Mouse (Mus musculus) 3T3-L1 (cell line): ENCODE data around the gene Hoxb4.

Experiments used
- DNase-seq: peaks from one replicate; pipeline ENCODE4 v3.0.0-alpha.2; 2015; ENCODE audit warnings: low read depth, low spot score

Hoxb4 gene

DNA sequence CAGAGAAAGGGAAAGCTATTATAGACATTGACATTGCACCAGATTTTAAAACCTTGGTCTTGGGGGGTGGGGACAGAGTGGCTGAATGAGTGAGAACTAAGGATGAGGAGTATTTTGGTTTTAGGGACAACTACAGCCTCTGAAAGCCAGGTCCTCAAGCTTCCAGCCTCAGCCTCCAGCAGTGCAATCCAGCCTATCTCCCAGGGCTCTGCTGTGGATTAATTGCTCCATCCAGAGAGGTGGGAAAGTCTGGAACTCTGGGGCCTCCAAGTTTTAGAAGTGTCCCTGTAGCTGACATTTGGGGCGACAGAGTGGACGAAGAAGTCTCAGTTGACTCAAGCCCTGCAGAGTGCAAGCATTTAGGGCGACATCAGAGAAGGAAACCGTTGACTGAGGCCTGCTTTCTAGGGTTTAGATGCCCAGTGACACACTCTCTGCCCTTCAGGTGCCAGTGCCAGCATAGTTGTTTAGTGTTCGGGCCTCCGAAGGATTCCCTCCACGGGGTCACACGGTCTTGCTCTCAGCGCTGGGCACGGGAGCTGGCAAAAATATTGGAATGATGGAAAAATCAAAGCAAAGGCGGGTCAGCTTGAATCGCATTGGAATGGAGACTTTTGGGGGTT lies 4.2 kb upstream of the Hoxb4 start:
- no peak for DNase-seq

DNA sequence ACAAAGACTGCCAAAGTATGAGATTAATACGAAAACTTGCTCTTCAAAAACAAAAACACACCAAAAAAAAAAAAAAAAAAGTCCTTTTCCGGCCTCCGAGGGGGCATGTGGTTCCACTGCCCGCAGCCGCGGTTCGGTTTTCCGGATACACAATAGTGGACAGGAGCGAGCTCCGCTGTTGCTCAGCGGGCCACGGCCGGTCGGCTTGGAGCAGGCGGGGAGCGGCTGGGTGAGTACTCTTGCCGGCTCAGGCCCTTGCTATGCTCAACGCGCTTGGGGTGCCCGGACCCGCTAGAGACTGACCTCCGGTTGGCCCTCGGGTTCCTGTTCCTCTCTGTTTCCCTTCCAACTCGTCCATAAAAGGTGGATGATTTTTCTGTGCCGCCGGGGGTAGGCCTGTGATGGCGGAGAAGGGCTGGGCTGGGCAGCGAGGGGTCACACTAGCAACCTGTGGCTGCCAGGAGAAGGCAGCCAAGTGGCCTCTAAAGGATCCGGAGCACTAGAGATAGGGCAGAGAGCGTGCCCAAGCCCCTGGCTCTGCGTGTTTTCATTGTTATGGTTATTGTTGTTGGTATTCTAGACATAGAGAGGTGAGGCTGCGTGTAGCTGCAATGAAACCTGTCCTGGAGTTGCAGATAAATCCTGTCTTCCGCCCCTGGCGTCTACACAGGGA lies 3.3 kb upstream of the Hoxb4 start:
- DNase-seq = no peak

DNA sequence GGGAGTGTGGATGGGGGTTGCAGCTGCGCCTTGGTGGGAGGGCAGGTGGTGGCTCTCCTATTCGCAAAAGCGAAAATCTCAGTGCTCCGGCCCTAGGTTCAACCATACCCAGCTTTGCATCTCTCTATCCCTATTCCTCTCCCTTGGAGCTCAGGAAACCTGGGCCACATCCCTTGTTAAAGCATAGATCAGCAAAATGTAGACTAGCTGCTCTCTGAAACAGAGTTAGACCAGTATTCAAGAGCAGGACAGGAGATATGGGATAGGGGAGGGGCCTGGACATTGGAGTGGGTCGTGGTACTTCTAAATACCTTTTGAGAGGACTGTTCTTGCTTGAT lies 2.8 kb upstream of the Hoxb4 start:
- DNase-seq = no peak

DNA sequence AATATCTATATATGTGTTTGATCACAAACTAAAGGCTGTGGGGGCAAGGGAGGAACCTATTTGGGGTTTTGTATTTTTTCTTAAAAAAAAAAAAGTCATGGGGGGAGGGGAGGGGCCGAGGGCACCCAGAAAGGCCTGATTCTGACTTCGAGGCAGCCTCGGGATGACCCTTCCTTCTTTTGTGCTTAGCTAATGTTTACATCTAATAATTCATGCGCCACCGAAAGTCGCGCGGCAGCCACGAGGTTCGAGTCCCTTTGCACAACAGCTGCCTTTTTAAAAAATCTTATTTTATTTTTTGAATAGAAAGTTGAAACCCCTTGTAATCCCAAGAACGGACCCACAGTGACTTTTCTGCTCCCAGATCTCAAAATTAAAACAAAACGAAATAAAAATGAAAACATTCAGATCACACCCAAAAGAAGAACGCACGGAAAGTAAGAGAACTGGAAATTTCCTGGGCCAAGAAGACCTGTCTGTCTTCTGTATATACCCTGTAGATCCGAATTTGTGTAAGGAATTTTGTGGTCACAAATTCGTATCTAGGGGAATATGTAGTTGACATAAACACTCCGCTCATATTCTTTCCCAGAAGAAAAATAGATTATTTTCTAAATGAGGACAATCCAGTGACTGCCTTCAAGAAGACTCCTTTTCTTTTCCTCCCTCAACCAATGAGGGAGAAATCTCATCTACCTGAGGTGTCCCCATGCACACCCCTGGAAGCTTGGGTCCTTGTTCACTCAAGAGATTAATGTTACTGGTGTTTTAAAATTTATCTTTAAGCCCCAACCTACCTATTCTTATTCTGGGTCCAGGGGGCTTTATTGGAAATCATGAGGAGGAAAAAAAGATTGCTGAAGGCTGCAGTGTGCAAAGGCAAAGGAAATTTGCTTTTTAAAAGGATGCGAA lies 1.1 kb upstream of the Hoxb4 start:
- no peak for DNase-seq

DNA sequence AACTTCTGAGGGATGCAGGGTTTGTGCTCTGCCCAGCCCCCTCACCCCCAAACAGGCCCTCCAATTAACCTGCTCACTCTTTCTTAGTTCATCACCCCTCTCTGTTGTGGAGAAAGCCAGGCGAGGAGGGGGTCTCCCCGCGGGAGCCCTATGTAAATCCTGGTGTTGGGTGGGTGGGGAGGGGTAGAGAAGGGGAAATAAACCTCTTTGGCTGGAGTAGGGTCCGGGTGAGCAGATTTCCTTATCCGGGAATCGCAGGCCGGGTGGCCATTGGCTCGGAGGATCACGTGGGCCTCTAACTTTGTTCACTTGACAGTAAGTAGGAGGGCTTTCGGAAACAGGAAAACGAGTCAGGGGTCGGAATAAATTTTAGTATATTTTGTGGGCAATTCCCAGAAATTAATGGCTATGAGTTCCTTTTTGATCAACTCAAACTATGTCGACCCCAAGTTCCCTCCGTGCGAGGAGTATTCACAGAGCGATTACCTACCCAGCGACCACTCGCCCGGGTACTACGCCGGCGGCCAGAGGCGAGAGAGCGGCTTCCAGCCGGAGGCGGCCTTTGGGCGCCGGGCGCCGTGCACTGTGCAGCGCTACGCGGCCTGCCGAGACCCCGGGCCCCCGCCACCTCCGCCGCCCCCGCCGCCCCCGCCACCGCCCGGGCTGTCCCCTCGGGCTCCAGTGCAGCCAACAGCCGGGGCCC lies 452 bp downstream of the Hoxb4 start:
- DNase-seq = peak; percentile 73

DNA sequence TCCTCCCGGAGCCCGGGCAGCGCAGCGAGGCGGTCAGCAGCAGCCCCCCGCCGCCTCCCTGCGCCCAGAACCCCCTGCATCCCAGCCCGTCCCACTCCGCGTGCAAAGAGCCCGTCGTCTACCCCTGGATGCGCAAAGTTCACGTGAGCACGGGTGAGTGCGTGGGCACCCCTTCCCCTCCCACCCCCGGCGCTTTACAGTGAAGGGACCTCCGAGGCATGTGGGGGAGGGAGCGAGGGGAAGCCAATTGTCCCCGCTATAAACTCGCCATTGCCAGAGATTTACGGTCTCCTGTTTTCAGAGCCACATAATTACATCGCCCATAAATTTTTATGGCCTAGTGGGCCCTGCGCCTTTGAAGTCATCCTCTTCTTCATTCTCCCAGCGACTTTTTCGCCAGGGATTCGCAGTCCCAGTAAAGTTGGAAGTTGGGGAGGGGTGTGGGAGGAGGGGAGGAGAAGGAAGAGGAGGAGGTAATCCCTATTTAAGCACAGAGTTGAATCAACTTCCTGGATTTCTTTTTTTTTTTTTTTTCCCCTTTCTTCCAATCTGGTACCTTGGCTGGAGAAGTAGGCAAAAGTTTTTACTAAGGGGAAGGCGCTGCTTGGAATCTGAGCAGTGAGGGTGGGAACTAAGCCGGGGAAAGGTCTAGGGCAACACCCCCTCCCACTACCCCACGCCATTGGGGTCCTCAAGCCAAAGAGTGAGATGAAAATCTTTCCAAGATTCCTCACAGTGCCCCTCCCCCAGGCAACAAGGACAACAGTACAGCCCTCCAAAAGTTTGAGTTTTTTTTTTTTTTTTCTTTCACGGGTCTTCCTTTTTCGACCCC lies 1.2 kb downstream of the Hoxb4 start:
- DNase-seq = peak; percentile 52

DNA sequence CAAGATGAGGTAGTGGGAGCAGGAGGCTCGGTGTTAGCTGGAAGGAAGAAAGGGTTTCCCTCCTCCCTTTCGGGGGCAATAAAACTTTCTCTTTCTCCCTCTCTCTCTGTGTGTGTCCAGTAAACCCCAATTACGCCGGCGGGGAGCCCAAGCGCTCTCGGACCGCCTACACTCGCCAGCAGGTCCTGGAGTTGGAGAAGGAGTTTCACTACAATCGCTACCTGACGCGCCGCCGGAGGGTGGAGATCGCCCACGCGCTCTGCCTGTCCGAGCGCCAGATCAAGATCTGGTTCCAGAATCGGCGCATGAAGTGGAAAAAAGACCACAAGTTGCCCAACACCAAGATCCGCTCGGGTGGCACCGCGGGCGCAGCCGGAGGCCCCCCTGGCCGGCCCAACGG lies 1.8 kb downstream of the Hoxb4 start:
- peak; percentile 56 for DNase-seq

DNA sequence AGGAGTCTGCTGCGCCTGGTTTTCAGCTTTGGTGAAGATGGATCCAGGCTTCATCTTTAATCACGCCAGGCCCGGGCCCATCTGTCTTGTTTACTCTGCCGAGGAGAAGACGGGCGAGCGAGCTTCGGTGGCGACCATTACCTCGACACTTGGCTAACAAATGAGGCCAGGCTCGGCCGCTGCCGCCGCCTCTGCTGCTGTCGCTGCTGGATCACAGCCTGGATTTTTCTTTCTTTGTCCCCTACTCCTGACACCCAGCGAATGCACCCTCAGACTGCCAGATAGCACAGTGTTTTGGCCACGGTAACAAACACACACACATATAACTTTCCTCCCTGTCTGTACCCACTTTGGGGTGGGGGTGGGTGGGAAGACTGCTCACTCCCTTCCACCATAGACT lies 2.6 kb downstream of the Hoxb4 start:
- no peak for DNase-seq

DNA sequence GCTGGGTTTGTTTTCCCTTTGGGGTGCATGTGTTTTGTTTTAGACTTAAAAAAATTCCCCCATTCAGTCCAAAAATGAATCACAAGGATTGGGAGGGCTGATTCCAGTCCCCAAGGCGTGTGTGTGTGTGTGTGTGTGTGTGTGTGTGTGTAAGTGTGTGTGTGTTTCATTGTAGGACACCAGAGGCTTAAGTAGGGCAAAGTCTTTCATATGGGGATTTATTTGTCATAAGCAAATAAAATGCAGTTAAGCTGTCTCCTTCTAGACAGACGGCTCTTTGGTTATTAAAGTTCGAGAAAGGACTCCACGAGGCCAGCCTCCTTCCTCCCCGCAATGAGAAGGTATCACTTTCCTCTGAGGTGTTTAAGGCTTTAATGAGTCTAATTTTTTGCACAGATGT lies 3.8 kb downstream of the Hoxb4 start:
- no peak for DNase-seq

DNA sequence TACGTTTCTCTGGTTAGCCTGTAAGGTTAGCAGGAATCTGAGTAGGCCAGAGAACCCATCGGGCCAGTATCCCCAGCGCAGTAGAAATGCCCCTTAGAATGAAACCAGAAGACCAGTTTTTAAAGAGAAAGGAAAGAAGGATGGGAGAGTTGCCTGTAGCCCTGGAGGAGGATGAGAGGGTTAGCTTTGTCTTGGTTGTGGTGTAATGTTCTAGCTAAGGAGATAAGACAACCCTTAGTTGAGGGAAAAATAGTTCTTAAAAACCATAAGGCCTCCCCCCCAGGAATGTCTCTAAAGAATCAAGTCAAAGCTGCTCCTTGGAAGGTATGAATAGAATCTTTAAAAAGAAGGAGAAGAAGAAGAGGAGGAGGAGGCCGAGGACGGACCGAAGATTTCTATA lies 4.7 kb downstream of the Hoxb4 start:
- DNase-seq = no peak

DNA sequence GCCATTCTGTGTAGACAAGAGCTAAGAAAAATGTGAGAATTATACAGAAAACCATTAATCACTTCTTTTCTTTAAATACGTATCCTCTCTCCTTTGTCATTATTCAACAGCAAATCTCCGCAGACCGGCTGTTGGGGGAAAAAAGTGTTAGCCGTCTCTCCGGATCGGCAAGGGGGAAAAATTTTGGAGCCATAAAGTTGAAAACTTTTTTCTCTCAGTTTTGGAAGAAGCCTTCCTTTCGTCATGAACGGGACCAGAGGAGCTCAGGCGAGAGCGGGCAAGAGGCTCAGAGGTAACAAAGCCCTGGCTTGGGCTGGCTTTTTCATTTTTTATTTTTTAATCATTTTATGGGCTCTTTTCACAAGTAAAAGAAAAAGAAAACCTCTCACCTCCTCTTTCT lies 5.1 kb downstream of the Hoxb4 start, which contains the start of gene Hoxb3:
Gene Hoxb3 (plus strand): TSS at position 173 of the 400 bp plus-strand sequence.
- DNase-seq = no peak

DNA sequence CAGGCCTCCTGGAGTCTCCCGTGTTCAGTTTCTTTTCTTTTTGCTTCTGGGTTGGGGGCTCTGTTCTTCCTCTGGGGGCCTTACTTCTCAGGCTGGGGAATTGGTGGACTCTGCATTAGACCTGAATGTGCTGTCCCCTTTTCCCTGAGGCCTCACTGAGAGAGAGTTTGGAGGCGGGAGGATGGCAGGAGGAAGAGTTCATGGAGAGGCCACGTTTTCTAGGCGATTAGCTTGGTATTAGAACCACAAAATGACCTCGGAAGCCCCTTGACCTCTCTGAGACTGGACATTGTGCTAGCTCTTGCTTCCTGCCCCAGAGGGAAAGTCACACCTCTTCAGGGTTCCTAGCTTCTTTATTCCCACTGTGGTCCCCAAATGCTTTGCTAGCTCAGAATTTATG lies 6.1 kb downstream of the Hoxb4 start:
- DNase-seq = no peak

DNA sequence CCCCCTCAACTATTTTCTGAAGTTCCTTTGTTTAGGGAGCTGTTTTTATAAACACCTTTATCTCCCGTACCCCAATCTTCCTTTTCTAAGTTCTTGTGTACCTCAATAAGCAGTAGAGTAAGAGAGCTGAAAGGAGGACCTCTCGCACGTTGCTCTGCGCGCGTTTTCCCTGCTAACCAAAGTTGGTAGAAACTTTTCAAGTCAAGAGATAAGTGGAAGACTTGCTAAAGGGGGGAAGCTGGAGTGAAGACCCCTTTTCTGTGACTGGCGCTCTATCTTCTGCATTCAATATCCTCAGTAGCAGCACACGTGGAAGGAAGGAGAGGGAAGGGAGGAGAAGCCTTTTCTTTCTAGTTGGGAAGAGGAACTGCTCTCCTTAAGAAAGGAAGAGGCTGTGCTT lies 6.9 kb downstream of the Hoxb4 start:
- DNase-seq = no peak

DNA sequence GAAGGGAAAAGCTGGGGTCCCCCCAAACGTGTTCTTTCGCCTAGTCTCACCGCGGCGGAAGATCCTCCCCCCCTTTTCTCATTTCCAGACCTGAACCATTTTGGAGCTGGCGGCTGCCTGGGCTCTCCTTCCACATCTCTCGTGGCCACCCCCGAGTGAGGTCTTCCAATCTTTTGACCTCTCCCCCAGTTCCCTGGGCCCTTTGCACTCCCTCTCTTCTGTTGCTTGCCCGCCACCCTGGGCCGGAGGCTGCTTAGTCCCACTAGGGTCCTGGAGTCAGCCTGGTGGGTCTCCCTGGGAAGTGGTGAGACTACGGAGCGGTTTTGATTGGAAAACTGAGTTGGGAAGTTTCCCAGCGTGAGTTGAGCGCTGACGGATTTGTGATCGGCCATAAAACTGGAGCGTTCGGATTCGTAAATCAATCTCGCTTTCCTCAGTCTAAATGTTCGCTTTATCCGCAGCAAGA lies 7.7 kb downstream of the Hoxb4 start:
- DNase-seq = no peak

DNA sequence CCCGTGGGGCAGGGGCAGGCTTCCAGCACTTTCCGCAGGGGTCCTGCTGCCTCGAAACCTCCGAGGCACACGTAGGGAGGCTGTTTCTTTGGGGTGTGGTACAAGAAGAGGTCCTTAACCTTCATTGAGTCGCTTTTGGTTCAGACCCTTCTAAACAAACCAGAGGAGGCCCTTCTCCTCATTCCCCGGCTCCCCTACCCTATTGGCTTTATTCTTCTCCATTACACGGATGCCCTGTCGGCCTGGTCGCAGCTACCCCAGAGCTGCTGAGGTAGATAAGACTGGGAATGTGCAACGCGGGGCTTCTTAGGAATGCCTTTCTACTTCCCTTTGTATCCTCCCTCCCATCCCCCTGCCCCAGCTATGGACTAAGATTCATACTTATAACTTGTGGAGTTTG lies 8.6 kb downstream of the Hoxb4 start:
- DNase-seq = no peak

DNA sequence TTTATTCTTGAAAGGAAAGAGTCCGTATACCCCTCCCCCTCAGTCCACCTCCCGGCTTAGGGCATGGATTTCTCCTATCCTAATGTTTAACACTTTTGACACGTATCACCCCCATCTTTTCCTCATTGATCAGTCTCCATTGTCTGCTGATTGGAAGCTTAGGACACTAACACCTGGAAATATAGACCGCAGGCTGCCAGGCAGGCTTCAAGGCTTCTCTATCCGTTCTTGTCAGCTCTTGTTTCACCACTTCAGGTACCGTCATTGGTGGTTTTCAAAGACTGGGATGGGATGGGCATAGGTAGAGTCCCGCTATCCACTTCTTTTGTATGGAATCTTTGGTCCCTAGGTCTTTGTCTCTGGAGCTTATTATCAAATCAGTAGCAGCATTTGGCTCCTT lies 9.1 kb downstream of the Hoxb4 start:
- DNase-seq = no peak

DNA sequence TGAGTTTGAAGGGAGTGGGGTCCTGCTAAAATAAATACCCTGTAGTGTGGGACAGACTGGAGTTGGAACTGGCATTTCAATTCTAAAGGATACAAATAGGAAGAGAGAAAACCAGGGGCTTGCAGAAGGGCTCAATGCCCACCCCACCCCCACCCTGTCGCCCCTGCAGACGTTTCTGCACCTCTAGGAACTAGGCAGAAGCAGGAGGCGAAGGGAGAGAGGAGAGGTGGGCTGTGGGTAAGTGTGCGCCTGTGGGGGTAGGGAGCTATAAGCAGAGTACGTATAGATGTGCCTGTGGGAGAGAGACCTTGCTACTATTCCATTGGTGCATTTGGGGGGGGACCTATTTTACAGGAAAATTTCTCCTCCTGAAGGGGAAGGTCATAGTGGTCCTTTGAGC lies 9.7 kb downstream of the Hoxb4 start:
- no peak for DNase-seq

DNA sequence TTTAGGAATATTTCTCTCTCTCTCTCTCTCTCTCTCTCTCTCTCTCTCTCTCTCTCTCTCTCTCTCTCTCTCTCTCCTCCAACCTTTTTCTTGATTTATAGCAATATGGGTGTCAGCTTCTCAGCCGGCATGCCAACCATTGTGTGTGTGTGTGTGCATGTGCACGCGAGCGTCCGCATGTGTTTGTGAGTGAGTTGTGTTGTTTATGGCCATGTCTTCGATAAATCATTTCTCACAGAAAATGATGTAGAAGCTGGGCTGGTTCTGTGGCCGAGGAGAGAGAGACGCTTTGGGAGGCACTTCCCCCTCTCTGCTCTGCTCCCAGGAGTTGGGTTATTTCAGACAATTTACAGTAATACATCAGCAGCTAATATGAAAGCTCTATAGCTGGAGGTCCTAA lies 10.5 kb downstream of the Hoxb4 start:
- DNase-seq = no peak

DNA sequence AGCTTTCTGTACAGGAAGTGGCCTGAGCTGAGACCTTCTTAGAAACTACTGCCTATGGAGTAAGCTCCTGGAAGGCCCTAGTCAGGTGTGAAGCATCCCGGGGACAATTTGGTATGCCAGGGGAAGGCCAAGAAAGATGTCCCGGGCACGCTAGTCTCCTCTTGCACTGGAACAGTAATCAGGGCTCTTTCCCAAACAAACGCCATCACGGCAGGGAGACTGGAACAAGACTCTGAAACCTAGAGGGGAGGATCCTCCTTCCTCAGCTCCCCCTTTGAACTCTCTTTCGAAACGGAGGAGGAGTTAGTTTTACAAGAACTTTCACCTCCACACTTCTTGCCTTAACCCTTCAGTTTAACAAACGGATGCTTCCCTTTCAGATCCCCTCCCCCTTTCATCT lies 14.0 kb downstream of the Hoxb4 start:
- peak; percentile 39 for DNase-seq

DNA sequence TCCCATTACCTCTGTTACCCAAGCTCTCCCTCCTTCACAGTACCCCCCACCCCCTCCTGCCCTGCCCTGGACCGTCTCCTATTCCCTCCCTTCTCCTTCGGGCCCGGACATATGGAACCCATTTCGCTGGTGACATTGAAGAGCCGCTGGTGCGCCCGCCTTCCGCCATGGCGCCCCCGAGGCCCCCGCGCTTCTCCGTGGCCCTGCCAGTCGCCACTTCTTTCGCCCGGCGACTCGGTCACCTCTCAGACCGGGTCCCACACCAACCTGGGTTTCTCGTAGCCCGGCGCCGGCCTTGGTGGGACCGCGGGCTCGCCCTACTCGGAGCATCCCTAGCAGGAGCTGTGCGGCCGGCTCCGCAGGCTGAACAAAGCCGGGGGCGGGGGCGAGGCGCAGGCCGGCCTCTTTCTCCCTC lies 14.6 kb downstream of the Hoxb4 start:
- no peak for DNase-seq
